Mouse (Mus musculus) MEL (cell line): ENCODE results near the gene Kif24.

Source experiments
- CTCF ChIP-seq, 3 experiments: IDR thresholded peaks in 2 of 3; conservative IDR thresholded peaks in 1 of 3; 2 replicates each; pipeline ENCODE4 v1.5.1; 2011 to 2012; ENCODE audit warnings: low read length in 3 of 3, low read depth in 2 of 3, mild to moderate bottlenecking in 2 of 3, improper control_type of control experiment in 1 of 3, inconsistent platforms in 1 of 3, mixed read lengths in 1 of 3, moderate library complexity in 1 of 3; ENCODE audit not compliant: control insufficient read depth in 1 of 3, insufficient read depth in 1 of 3, poor library complexity in 1 of 3, severe bottlenecking in 1 of 3
- KAT2A ChIP-seq: conservative IDR thresholded peaks from 2 replicates; pipeline ENCODE4 v1.6.1; 2012; ENCODE audit warnings: low read depth, low read length, improper control_type of control experiment, inconsistent platforms
- MAFK ChIP-seq: IDR thresholded peaks from 2 replicates; pipeline ENCODE4 v1.6.1; 2011; ENCODE audit warnings: low read depth, mild to moderate bottlenecking, low read length, improper control_type of control experiment, borderline replicate concordance
- NRF1 ChIP-seq: IDR thresholded peaks from 2 replicates; pipeline ENCODE4 v1.6.1; 2014; ENCODE audit warnings: low read depth, mild to moderate bottlenecking, inconsistent platforms, low read length, improper control_type of control experiment, moderate library complexity; ENCODE audit not compliant: poor library complexity, insufficient read depth, severe bottlenecking
- POLR2A ChIP-seq, 2 experiments: IDR thresholded peaks; 2 replicates each; pipeline ENCODE4 v1.6.1; 2011 to 2012; ENCODE audit warnings: low read length in 2 of 2, mild to moderate bottlenecking in 2 of 2, control low read depth in 1 of 2, improper control_type of control experiment in 1 of 2, low read depth in 1 of 2, moderate library complexity in 1 of 2; ENCODE audit not compliant: control insufficient read depth in 1 of 2, insufficient read depth in 1 of 2, poor library complexity in 1 of 2
- UBTF ChIP-seq: IDR thresholded peaks from 2 replicates; pipeline ENCODE4 v1.6.1; 2012; ENCODE audit warnings: low read depth, mild to moderate bottlenecking, inconsistent platforms, low read length, improper control_type of control experiment, moderate library complexity, borderline replicate concordance; ENCODE audit not compliant: insufficient read depth

DNA sequence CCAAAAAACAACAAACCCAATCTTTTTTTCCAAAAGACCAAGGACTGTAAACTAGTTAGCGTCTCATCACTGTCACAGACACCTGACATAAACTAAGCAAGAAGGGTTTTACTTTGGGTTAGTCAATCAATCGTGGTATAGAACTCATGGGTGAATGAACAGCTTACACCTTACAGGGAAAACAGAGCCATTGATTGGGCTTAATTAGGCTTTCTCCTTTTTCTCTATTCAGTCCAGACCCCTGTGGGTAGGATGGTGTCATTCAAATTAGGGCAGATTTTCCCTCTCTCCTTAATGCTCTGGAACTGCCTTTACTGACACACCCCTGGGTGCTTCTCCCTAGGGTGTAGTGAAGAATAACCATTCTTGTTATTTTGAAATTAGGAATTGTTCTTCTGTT is 107.5 kb downstream of the Kif24 start:
- no peak for TF ChIP-seq CTCF (IDR thresholded peaks at IDR 0.05 in 2 of 3, conservative IDR thresholded peaks at IDR 0.05 in 1 of 3; ENCODE audit: control insufficient read depth in 1 of 3, insufficient read depth in 1 of 3, low read depth in 2 of 3, low read length in 3 of 3, poor library complexity in 1 of 3, severe bottlenecking in 1 of 3)
- TF ChIP-seq MAFK: no peak
- no peak for TF ChIP-seq KAT2A
- no peak for TF ChIP-seq POLR2A (IDR thresholded peaks at IDR 0.05; ENCODE audit: control insufficient read depth in 1 of 2, insufficient read depth in 1 of 2, low read depth in 1 of 2, low read length in 2 of 2, poor library complexity in 1 of 2)
- no peak for TF ChIP-seq UBTF
- TF ChIP-seq NRF1: no peak
